Mouse (Mus musculus): ENCODE results near the gene Rnf183. TPM values are rescaled to one million over a fixed set of nuclear protein-coding genes. Genes with fewer than 3 reads are reported as not detected.

The Rnf183 gene
- polyA plus RNA-seq, 1 experiment from 2014 or later: 0.13 TPM

- Histone ChIP-seq H3K4me2 (ENCODE audit: low read length) (no peak overlapping the region), H3K9me3 (replicated peaks; ENCODE audit: control insufficient read depth, low read length, poor library complexity, severe bottlenecking) (no peaks in the 10 kb centered on the region), H3K27ac (ENCODE audit: low read length) (no peak overlapping the region), H3K4me3 (ENCODE audit: low read depth, low read length) (no peak overlapping the region), H3K27me3 (ENCODE audit: control insufficient read depth, insufficient read depth, low read depth, low read length) (no peaks in the 10 kb centered on the region), H3K9ac (ENCODE audit: low read depth, low read length) (no peak overlapping the region), H3K4me1 (ENCODE audit: control insufficient read depth, insufficient read depth, low read length) (no peaks in the 10 kb centered on the region), H3K36me3 (ENCODE audit: control insufficient read depth, insufficient read depth, low read length) (no peaks in the 10 kb centered on the region)
- no peak for ATAC-seq
- WGBS: 85% methylated on average over 7 of the region's 7 CpGs
Measured at GRCm38 (mm10) chr4:62437871-62438270, 2.8 kb upstream of the Rnf183 start.

- ATAC-seq: no peak
- Histone ChIP-seq H3K27ac (ENCODE audit: low read length) (no peak overlapping the region), H3K4me3 (ENCODE audit: low read depth, low read length) (no peak overlapping the region), H3K9ac (ENCODE audit: low read depth, low read length) (no peak overlapping the region), H3K36me3 (ENCODE audit: control insufficient read depth, insufficient read depth, low read length) (no peaks in the 10 kb centered on the region), H3K9me3 (replicated peaks; ENCODE audit: control insufficient read depth, low read length, poor library complexity, severe bottlenecking) (no peaks in the 10 kb centered on the region), H3K4me1 (ENCODE audit: control insufficient read depth, insufficient read depth, low read length) (no peaks in the 10 kb centered on the region), H3K4me2 (ENCODE audit: low read length) (no peak overlapping the region), H3K27me3 (ENCODE audit: control insufficient read depth, insufficient read depth, low read depth, low read length) (no peaks in the 10 kb centered on the region)
- WGBS: 94% methylated on average over 3 of the region's 3 CpGs
Measured at GRCm38 (mm10) chr4:62437256-62437778, 2.3 kb upstream of the Rnf183 start.

- WGBS: 86% methylated on average over 7 of the region's 7 CpGs
Measured at GRCm38 (mm10) chr4:62433939-62434870, 847 bp downstream of the Rnf183 start.

GRCm38 (mm10) chr4:62431522-62431921 lies 3.5 kb downstream of the Rnf183 start:
- no peaks in the 10 kb centered on the region for H3K36me3 ChIP-seq (ENCODE audit: control insufficient read depth, insufficient read depth, low read length)
- H3K9ac ChIP-seq (ENCODE audit: low read depth, low read length): no peak overlapping the region
- H3K4me3 ChIP-seq (ENCODE audit: low read depth, low read length): no peak overlapping the region
- ATAC-seq: no peak
- H3K27me3 ChIP-seq (ENCODE audit: control insufficient read depth, insufficient read depth, low read depth, low read length): no peaks in the 10 kb centered on the region
- no peak overlapping the region for H3K4me2 ChIP-seq (ENCODE audit: low read length)
- 87% methylated on average over 4 of the region's 4 CpGs for WGBS
- H3K9me3 ChIP-seq (replicated peaks; ENCODE audit: control insufficient read depth, low read length, poor library complexity, severe bottlenecking): no peaks in the 10 kb centered on the region
- no peaks in the 10 kb centered on the region for H3K4me1 ChIP-seq (ENCODE audit: control insufficient read depth, insufficient read depth, low read length)
- no peak overlapping the region for H3K27ac ChIP-seq (ENCODE audit: low read length)

More at GRCm38 (mm10) chr4:62433939-62434870, 847 bp downstream of the Rnf183 start:
- no peak overlapping the region for H3K4me2 ChIP-seq (ENCODE audit: low read length)
- no peak for ATAC-seq
- no peaks in the 10 kb centered on the region for H3K27me3 ChIP-seq (ENCODE audit: control insufficient read depth, insufficient read depth, low read depth, low read length)
- no peaks in the 10 kb centered on the region for H3K9me3 ChIP-seq (replicated peaks; ENCODE audit: control insufficient read depth, low read length, poor library complexity, severe bottlenecking)
- H3K9ac ChIP-seq (ENCODE audit: low read depth, low read length): no peak overlapping the region
- H3K27ac ChIP-seq (ENCODE audit: low read length): no peak overlapping the region
- H3K4me3 ChIP-seq (ENCODE audit: low read depth, low read length): no peak overlapping the region
- H3K4me1 ChIP-seq (ENCODE audit: control insufficient read depth, insufficient read depth, low read length): no peaks in the 10 kb centered on the region
- H3K36me3 ChIP-seq (ENCODE audit: control insufficient read depth, insufficient read depth, low read length): no peaks in the 10 kb centered on the region

GRCm38 (mm10) chr4:62430678-62431077 lies 4.4 kb downstream of the Rnf183 start:
- Histone ChIP-seq H3K4me2 (ENCODE audit: low read length) (no peak overlapping the region), H3K27ac (ENCODE audit: low read length) (no peak overlapping the region), H3K9ac (ENCODE audit: low read depth, low read length) (no peak overlapping the region), H3K27me3 (ENCODE audit: control insufficient read depth, insufficient read depth, low read depth, low read length) (no peaks in the 10 kb centered on the region), H3K4me3 (ENCODE audit: low read depth, low read length) (no peak overlapping the region), H3K9me3 (replicated peaks; ENCODE audit: control insufficient read depth, low read length, poor library complexity, severe bottlenecking) (no peaks in the 10 kb centered on the region), H3K36me3 (ENCODE audit: control insufficient read depth, insufficient read depth, low read length) (peaks cover 3% of the 10 kb centered on the region; the same call in 1 of the 2 replicates), H3K4me1 (ENCODE audit: control insufficient read depth, insufficient read depth, low read length) (no peaks in the 10 kb centered on the region)
- ATAC-seq: no peak

GRCm38 (mm10) chr4:62429616-62430015 lies 5.4 kb downstream of the Rnf183 start:
- 92% methylated on average over 9 of the region's 9 CpGs for WGBS
- peaks cover 9% of the 10 kb centered on the region for H3K36me3 ChIP-seq (ENCODE audit: control insufficient read depth, insufficient read depth, low read length)
- H3K4me3 ChIP-seq (ENCODE audit: low read depth, low read length): no peak overlapping the region
- no peak overlapping the region for H3K27ac ChIP-seq (ENCODE audit: low read length)
- no peaks in the 10 kb centered on the region for H3K9me3 ChIP-seq (replicated peaks; ENCODE audit: control insufficient read depth, low read length, poor library complexity, severe bottlenecking)
- H3K4me1 ChIP-seq (ENCODE audit: control insufficient read depth, insufficient read depth, low read length): no peaks in the 10 kb centered on the region
- ATAC-seq: no peak
- no peaks in the 10 kb centered on the region for H3K27me3 ChIP-seq (ENCODE audit: control insufficient read depth, insufficient read depth, low read depth, low read length)
- H3K9ac ChIP-seq (ENCODE audit: low read depth, low read length): no peak overlapping the region
- no peak overlapping the region for H3K4me2 ChIP-seq (ENCODE audit: low read length)

GRCm38 (mm10) chr4:62427978-62428758 lies 6.9 kb downstream of the Rnf183 start:
- Histone ChIP-seq H3K27ac (ENCODE audit: low read length) (no peak overlapping the region), H3K4me2 (ENCODE audit: low read length) (no peak overlapping the region), H3K36me3 (ENCODE audit: control insufficient read depth, insufficient read depth, low read length) (peaks cover 20% of the 10 kb centered on the region), H3K9ac (ENCODE audit: low read depth, low read length) (no peak overlapping the region), H3K27me3 (ENCODE audit: control insufficient read depth, insufficient read depth, low read depth, low read length) (no peaks in the 10 kb centered on the region), H3K9me3 (replicated peaks; ENCODE audit: control insufficient read depth, low read length, poor library complexity, severe bottlenecking) (no peaks in the 10 kb centered on the region), H3K4me1 (ENCODE audit: control insufficient read depth, insufficient read depth, low read length) (no peaks in the 10 kb centered on the region), H3K4me3 (ENCODE audit: low read depth, low read length) (no peak overlapping the region)
- ATAC-seq: no peak
- WGBS: 85% methylated on average over 17 of the region's 17 CpGs

- no peak overlapping the region for H3K4me3 ChIP-seq (ENCODE audit: low read depth, low read length)
- ATAC-seq: no peak
- H3K36me3 ChIP-seq (ENCODE audit: control insufficient read depth, insufficient read depth, low read length): peaks cover 40% of the 10 kb centered on the region
- H3K4me2 ChIP-seq (ENCODE audit: low read length): no peak overlapping the region
- no peaks in the 10 kb centered on the region for H3K4me1 ChIP-seq (ENCODE audit: control insufficient read depth, insufficient read depth, low read length)
- no peak overlapping the region for H3K27ac ChIP-seq (ENCODE audit: low read length)
- 95% methylated on average over 4 of the region's 4 CpGs for WGBS
- no peaks in the 10 kb centered on the region for H3K9me3 ChIP-seq (replicated peaks; ENCODE audit: control insufficient read depth, low read length, poor library complexity, severe bottlenecking)
- no peaks in the 10 kb centered on the region for H3K27me3 ChIP-seq (ENCODE audit: control insufficient read depth, insufficient read depth, low read depth, low read length)
- no peak overlapping the region for H3K9ac ChIP-seq (ENCODE audit: low read depth, low read length)
Measured at GRCm38 (mm10) chr4:62425891-62426290, 9.2 kb downstream of the Rnf183 start.

- Histone ChIP-seq H3K9me3 (replicated peaks; ENCODE audit: control insufficient read depth, low read length, poor library complexity, severe bottlenecking) (no peaks in the 10 kb centered on the region), H3K9ac (ENCODE audit: low read depth, low read length) (no peak overlapping the region), H3K36me3 (ENCODE audit: control insufficient read depth, insufficient read depth, low read length) (peaks cover 84% of the 10 kb centered on the region), H3K4me3 (ENCODE audit: low read depth, low read length) (no peak overlapping the region), H3K27me3 (ENCODE audit: control insufficient read depth, insufficient read depth, low read depth, low read length) (no peaks in the 10 kb centered on the region), H3K4me1 (ENCODE audit: control insufficient read depth, insufficient read depth, low read length) (no peaks in the 10 kb centered on the region), H3K27ac (ENCODE audit: low read length) (no peak overlapping the region), H3K4me2 (ENCODE audit: low read length) (no peak overlapping the region)
- no peak for ATAC-seq
- WGBS: 96% methylated on average over 6 of the region's 6 CpGs
Measured at GRCm38 (mm10) chr4:62419091-62419490, 16.0 kb downstream of the Rnf183 start.
